Mouse (Mus musculus) G1E (cell line): ENCODE results near the gene Nhsl2.

ENCODE experiments used
- CTCF ChIP-seq: IDR thresholded peaks from 2 replicates; pipeline ENCODE4 v1.5.1; 2012; ENCODE audit warnings: low read depth, low read length, inconsistent platforms, mixed read lengths
- GATA1 ChIP-seq: IDR thresholded peaks from 2 replicates; pipeline ENCODE4 v1.6.1; 2012; ENCODE audit warnings: borderline replicate concordance, low read length, inconsistent platforms, mixed read lengths

DNA sequence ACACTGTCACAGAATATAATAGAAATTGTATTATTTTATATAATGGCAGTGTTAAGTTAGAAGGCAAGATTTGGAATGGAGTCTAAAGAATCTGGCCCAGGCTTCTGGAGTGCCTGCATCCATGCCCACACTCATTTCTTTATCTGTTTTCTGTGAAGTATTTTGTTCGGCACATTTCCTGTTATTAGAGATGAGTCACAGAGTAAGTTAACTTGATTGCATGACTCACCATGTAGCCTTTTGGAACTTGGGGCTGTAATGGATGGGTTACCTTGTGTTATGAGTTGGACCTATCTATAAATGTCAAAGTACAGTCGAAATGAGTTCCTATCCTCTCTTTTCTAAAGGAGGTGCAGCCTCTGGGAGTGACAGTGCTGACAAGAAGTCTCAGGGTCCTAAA is 272.1 kb downstream of the Nhsl2 start:
- TF ChIP-seq CTCF, result no peak
- no peak for TF ChIP-seq GATA1
